Mouse (Mus musculus) frontal cortex, adult (tissue): ENCODE measurements at regions not wholly inside any gene's neighbourhood (a gene's known extent, or its start where the extent isn't known, plus 50 kb on each side); places are given as distances from the start of the nearest gene placed in this dataset.
A peak's percentile ranks its signal among the peaks of the same experiment; 100 is the strongest.

Experiments
- ATAC-seq: cut with Nextera tagmentation; 2 replicates; pipeline ENCODE4 v1.9.2; 2017; ENCODE audit warnings: mild to moderate bottlenecking, moderate library complexity, mixed read lengths; ENCODE audit not compliant: low TSS enrichment

- no peak for ATAC-seq
Observed at GRCm38 (mm10) chr5:24237201-24237600, 72.4 kb downstream of the Nupl2 start.

DNA sequence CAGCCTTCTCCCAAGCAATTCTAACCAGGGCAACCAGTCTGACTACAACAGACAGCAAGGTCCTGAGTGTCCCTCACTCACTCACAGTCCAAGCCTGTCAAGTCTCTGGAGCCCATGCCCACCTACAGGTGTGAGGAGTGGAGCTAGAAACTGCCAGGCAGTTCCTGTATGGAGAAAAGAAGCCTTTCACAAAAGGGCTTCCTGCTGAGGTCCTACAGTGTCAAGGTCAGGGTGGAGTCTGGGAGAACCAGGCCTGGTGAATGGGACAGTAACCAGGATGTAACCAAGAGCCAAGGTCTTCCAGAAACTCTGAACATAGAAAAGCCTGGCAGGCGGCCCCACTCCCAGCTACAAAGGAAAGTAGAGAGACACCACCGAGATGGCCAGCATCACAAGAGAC lies 74.2 kb downstream of the Nupl2 start:
- no peak for ATAC-seq

DNA sequence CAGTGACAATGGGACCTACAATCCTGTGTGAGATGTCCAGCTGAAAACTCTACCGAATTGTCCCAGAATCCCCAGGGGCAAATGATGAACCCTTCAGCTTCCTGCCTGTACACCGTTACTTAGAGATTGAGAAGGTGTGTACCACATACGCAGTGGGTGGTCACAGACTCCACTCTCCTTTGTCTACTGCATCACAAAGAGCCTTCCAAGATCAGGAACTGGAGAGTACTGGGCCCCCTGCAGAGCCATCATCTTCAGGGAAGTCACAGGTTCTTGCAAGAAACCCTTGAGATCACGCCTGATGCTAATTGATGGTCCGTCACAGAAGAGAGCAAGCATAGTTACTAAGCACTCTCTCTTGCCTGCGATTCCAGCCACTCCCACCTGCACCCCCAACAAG lies 79.4 kb downstream of the Nupl2 start:
- ATAC-seq = no peak

- ATAC-seq = no peak
Observed at GRCm38 (mm10) chr5:24255421-24255820, 90.7 kb downstream of the Nupl2 start.

- peak; percentile 95 for ATAC-seq
Observed at GRCm38 (mm10) chr5:24261098-24261497, 90.3 kb downstream of the Kcnh2 start.

DNA sequence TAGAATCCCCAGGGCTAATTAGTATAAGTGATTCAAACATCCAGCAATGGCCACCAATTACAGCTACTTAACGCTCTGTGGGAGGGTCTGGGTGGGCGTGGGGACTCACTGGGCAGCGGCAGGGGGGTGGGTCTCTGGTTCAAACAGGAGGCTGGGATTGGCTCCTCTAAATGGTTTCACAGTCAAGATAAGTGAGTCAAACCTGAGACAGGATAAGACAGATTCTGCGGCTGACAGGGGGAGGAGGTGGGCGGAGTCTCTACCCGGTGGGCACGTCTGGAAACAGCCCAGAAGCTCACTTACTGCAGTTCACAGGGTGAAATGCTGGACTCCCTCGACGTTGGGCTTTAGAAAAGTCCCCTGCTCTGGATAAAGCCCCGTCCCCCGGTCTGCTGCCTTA lies 89.3 kb downstream of the Kcnh2 start:
- no peak for ATAC-seq

DNA sequence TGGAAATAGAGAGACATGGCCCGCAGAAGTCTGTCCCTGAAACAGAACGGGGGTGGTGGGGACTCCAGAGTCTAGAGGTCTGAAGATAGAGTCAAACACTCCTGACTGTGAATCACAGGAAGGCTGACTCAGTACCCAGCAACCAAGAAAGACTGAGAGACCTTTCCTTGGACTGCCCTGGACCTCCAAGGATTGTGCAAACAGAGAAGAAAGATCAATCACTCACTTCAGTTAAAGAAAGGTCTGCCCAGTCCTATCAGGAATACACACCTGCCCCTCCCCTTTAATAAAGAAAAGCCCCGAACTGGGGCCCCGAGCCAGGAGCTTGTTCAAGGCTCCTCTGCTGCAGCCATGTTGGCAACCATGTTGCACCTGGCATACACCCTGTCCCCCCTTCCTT lies 87.3 kb downstream of the Kcnh2 start:
- no peak for ATAC-seq

GRCm38 (mm10) chr5:24265431-24265830 lies 86.0 kb downstream of the Kcnh2 start:
- no peak for ATAC-seq

DNA sequence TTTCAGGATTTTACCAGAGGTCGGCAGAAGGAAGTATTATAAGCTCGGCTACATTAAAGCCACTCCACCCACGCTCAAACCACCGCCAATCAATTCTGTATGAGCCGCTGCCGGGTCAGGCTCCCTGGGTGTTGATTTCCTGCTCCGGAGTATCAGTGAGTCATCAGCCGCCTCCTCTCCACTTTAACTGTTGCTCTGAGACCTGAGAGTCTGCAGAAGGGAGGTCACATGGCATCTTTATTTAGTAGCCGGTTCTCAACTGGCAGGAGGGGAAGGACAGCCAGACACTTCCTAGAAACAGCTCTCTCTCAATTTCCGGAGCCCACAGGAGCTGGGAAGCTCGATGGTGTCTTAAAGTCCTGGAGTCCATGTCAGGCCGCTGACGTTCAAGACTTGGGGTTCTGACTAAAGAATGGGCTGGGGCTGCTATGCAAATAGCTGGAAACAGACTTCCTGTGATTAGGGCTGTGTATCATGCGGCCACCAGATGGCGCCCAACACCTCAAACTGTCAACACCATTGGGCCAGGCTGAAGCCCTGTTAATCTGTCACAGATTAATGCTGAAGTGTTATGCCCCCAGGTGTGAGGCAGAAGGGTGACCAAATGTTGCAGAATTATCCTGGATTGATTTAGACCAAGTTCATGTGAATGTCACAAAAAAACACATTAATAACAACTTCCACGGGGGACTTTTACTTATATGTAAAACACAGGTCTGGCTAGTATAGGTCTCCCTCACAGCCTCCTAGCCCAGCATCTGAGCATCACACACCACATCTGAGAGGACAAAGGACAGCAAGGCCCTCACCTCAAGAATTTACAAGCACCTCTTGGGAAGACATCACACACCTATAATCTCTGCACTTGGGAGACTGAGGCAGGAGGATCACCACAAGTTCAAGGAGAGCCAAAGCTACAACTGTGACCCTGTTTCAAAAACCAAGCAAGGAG lies 84.8 kb downstream of the Kcnh2 start:
- ATAC-seq = peak; percentile 90
